Mouse (Mus musculus): Measurements from ENCODE around the gene Furin. TPM values are rescaled to one million over a fixed set of nuclear protein-coding genes. Genes with fewer than 3 reads are reported as not detected.

Gene Furin
- polyA plus RNA-seq, 1 experiment from 2014 or later, result 11.0 TPM

- Histone ChIP-seq H3K9me3 (no peaks in the 10 kb centered on the region), H3K27ac (peak overlapping the region; percentile 92), H3K9ac (peak overlapping the region; percentile 87), H3K4me3 (peak overlapping the region; percentile 88; the same call in 1 of the 2 replicates), H3K27me3 (no peaks in the 10 kb centered on the region), H3K4me2 (peak overlapping the region; percentile 77), H3K36me3 (peaks cover 41% of the 10 kb centered on the region), H3K4me1 (peaks cover 24% of the 10 kb centered on the region)
- no peak for ATAC-seq (ENCODE audit: insufficient number of reproducible peaks, insufficient read depth, low FRiP score, low TSS enrichment, low read depth)
- 55% methylated on average over 5 of the region's 5 CpGs for WGBS
Measured at GRCm38 (mm10) chr7:80369461-80369860, 35.8 kb downstream of the Furin start.

DNA sequence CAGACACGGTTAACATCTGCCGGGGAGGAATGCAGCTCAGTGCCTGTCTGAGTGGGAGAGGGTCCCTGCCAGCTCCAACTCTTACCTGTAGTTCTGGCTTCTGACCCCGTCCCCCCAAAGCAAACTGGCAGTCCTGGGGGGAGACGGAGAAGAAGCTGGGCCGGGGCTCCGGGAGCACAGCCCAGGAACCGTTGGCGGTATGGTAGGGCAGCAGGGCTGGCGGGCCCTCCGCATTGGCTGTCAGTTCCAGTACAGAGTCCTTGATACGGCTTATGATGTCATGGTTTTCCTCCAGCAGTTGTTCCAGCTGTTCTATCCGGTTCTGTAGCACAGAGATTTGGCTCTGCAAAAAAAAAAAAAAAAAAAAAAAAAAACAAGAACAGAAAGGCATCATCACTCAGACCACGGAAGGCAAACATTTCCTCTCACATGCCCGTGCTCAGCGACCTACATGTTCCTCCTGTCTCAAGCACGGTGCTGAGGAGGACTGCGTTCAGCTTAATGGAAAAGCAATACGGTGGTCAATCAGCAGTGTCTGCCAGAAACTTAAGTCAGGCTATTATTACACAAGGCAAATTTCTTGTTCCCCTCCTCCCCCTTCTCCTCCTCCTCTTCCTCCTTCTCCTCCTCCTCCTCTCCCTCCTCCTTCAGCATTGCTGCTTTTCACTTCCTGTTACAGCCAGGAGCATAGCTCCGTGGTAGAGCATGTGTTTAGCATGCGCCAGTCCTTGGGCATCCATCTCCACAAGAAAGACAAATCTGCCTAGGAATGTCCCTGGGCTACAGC is 36.4 kb downstream of the Furin start:
- H3K36me3 ChIP-seq, result peaks cover 47% of the 10 kb centered on the region
- WGBS, result 73% methylated on average over 20 of the region's 20 CpGs
- H3K4me2 ChIP-seq, result peak overlapping the region; percentile 77
- H3K4me1 ChIP-seq, result peaks cover 24% of the 10 kb centered on the region
- H3K9ac ChIP-seq, result peak overlapping the region; percentile 87; the same call in 1 of the 2 replicates
- no peak for ATAC-seq (ENCODE audit: insufficient number of reproducible peaks, insufficient read depth, low FRiP score, low TSS enrichment, low read depth)
- H3K9me3 ChIP-seq, result no peaks in the 10 kb centered on the region
- H3K27ac ChIP-seq, result peak overlapping the region; percentile 92; the same call in 1 of the 2 replicates
- H3K27me3 ChIP-seq, result no peaks in the 10 kb centered on the region
- peak overlapping the region; percentile 88; the same call in 1 of the 2 replicates for H3K4me3 ChIP-seq

GRCm38 (mm10) chr7:80368009-80368408 is 37.2 kb downstream of the Furin start:
- peaks cover 24% of the 10 kb centered on the region for H3K4me1 ChIP-seq
- no peak for ATAC-seq (ENCODE audit: insufficient number of reproducible peaks, insufficient read depth, low FRiP score, low TSS enrichment, low read depth)
- no peak overlapping the region for H3K4me3 ChIP-seq
- peaks cover 55% of the 10 kb centered on the region for H3K36me3 ChIP-seq
- H3K4me2 ChIP-seq, result no peak overlapping the region
- H3K27me3 ChIP-seq, result no peaks in the 10 kb centered on the region
- H3K9ac ChIP-seq, result no peak overlapping the region
- no peaks in the 10 kb centered on the region for H3K9me3 ChIP-seq
- H3K27ac ChIP-seq, result no peak overlapping the region
- 90% methylated on average over 9 of the region's 9 CpGs for WGBS

- Histone ChIP-seq H3K36me3 (peaks cover 63% of the 10 kb centered on the region), H3K27ac (no peak overlapping the region), H3K27me3 (no peaks in the 10 kb centered on the region), H3K9ac (no peak overlapping the region), H3K4me2 (no peak overlapping the region), H3K4me1 (peaks cover 24% of the 10 kb centered on the region), H3K9me3 (no peaks in the 10 kb centered on the region), H3K4me3 (no peak overlapping the region)
- 97% methylated on average over 7 of the region's 7 CpGs for WGBS
- ATAC-seq (ENCODE audit: insufficient number of reproducible peaks, insufficient read depth, low FRiP score, low TSS enrichment, low read depth), result no peak
Measured at GRCm38 (mm10) chr7:80367232-80367631, 38.0 kb downstream of the Furin start.

DNA sequence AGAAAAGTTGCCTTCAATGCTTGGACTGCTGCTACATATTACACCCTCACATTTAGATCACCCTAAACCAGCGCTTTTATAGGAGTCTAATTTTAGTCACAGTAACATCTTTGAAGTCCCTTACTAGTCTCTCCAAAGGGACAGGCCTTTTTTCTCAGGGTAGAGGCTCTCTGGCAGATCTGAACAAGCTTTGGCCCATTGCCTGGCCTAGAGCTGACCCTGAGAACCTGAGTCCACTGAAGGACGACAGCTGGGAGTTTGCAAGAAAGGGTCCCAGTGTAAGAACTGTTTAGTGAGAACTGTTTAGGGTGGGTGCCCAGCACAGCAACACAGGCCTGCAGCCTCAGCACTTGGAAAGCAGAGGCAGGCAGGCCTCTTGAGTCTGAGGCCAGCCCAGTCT is 39.5 kb downstream of the Furin start:
- Histone ChIP-seq H3K4me3 (no peak overlapping the region), H3K27ac (no peak overlapping the region), H3K4me2 (no peak overlapping the region), H3K27me3 (no peaks in the 10 kb centered on the region), H3K36me3 (peaks cover 78% of the 10 kb centered on the region), H3K9me3 (no peaks in the 10 kb centered on the region), H3K4me1 (peaks cover 20% of the 10 kb centered on the region), H3K9ac (no peak overlapping the region)
- 83% methylated on average over 2 of the region's 2 CpGs for WGBS
- ATAC-seq (ENCODE audit: insufficient number of reproducible peaks, insufficient read depth, low FRiP score, low TSS enrichment, low read depth), result no peak

GRCm38 (mm10) chr7:80360435-80360834 is 44.8 kb downstream of the Furin start:
- Histone ChIP-seq H3K9me3 (no peaks in the 10 kb centered on the region), H3K4me1 (no peaks in the 10 kb centered on the region), H3K27me3 (no peaks in the 10 kb centered on the region), H3K36me3 (peaks cover 99% of the 10 kb centered on the region), H3K9ac (no peak overlapping the region), H3K4me3 (no peak overlapping the region), H3K4me2 (no peak overlapping the region), H3K27ac (no peak overlapping the region)
- no peak for ATAC-seq (ENCODE audit: insufficient number of reproducible peaks, insufficient read depth, low FRiP score, low TSS enrichment, low read depth)
- 79% methylated on average over 3 of the region's 3 CpGs for WGBS

- Histone ChIP-seq H3K9ac (no peak overlapping the region), H3K9me3 (no peaks in the 10 kb centered on the region), H3K27me3 (no peaks in the 10 kb centered on the region), H3K27ac (no peak overlapping the region), H3K36me3 (peaks cover 94% of the 10 kb centered on the region), H3K4me3 (no peak overlapping the region), H3K4me2 (no peak overlapping the region), H3K4me1 (no peaks in the 10 kb centered on the region)
- 77% methylated on average over 4 of the region's 4 CpGs for WGBS
- no peak for ATAC-seq (ENCODE audit: insufficient number of reproducible peaks, insufficient read depth, low FRiP score, low TSS enrichment, low read depth)
Measured at GRCm38 (mm10) chr7:80358039-80358438, 47.2 kb downstream of the Furin start.

GRCm38 (mm10) chr7:80357156-80357555 is 48.1 kb downstream of the Furin start:
- Histone ChIP-seq H3K9ac (no peak overlapping the region), H3K4me3 (no peak overlapping the region), H3K36me3 (peaks cover 94% of the 10 kb centered on the region), H3K27ac (peak overlapping the region; percentile 39; the same call in 1 of the 2 replicates), H3K4me2 (no peak overlapping the region), H3K27me3 (no peaks in the 10 kb centered on the region), H3K9me3 (no peaks in the 10 kb centered on the region), H3K4me1 (no peaks in the 10 kb centered on the region)
- 29% methylated on average over 8 of the region's 8 CpGs for WGBS
- no peak for ATAC-seq (ENCODE audit: insufficient number of reproducible peaks, insufficient read depth, low FRiP score, low TSS enrichment, low read depth)

DNA sequence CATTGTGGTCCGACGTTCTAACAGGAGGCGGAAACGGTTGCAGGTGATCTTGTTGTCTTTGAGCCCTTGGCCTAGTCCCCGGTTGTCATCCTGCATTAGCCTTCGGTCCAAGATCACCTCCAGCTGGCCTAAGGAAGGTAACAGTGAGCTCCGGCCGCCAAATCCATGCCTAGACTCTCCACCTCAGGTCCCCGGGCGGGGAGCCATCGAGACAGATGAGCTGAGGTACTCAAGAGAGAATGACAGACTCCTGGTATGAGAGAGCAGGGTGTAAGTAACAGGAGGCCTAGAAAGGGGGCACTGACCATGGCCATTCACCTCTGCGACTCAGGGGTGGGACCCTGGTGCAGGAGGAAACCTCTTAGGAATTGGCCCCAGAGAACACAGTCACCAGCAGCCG is 48.9 kb downstream of the Furin start:
- Histone ChIP-seq H3K9ac (no peak overlapping the region), H3K4me1 (no peaks in the 10 kb centered on the region), H3K36me3 (peaks cover 93% of the 10 kb centered on the region), H3K4me2 (no peak overlapping the region), H3K4me3 (no peak overlapping the region), H3K27me3 (no peaks in the 10 kb centered on the region), H3K9me3 (no peaks in the 10 kb centered on the region), H3K27ac (no peak overlapping the region)
- WGBS, result 73% methylated on average over 13 of the region's 13 CpGs
- ATAC-seq (ENCODE audit: insufficient number of reproducible peaks, insufficient read depth, low FRiP score, low TSS enrichment, low read depth), result no peak

DNA sequence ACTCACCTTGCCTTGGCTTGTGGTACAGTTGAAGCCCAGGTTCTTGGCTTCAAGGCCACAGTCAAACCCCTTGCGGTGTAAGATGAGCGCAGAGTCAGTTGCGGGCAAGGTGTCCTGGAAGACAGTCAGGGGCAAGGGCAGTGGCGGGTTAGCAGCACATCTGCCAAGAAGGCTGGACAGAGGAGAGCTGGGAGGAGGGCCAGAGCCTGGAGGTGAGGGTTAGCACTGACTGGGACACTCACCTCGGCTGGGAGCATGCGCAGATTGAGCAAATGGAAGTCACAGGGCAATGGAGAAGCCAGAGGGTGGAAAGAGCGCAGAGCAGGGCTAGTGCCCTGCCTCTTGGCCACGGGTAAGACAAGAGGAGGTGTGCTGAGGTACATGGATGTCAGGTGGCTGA is 52.3 kb downstream of the Furin start:
- no peak overlapping the region for H3K9ac ChIP-seq
- H3K9me3 ChIP-seq, result no peaks in the 10 kb centered on the region
- peaks cover 73% of the 10 kb centered on the region for H3K36me3 ChIP-seq
- no peak for ATAC-seq (ENCODE audit: insufficient number of reproducible peaks, insufficient read depth, low FRiP score, low TSS enrichment, low read depth)
- no peak overlapping the region for H3K27ac ChIP-seq
- H3K27me3 ChIP-seq, result no peaks in the 10 kb centered on the region
- 88% methylated on average over 8 of the region's 8 CpGs for WGBS
- no peak overlapping the region for H3K4me2 ChIP-seq
- H3K4me1 ChIP-seq, result peaks cover 4% of the 10 kb centered on the region; the same call in 1 of the 2 replicates
- no peak overlapping the region for H3K4me3 ChIP-seq

GRCm38 (mm10) chr7:80350808-80351207 is 54.4 kb downstream of the Furin start:
- H3K27me3 ChIP-seq, result no peaks in the 10 kb centered on the region
- H3K4me2 ChIP-seq, result no peak overlapping the region
- H3K9me3 ChIP-seq, result 0 out of 2 replicates have a peak, but pooled peaks cover 3% of the 10 kb centered on the region
- H3K4me1 ChIP-seq, result peaks cover 5% of the 10 kb centered on the region; the same call in 1 of the 2 replicates
- 80% methylated on average over 2 of the region's 2 CpGs for WGBS
- ATAC-seq (ENCODE audit: insufficient number of reproducible peaks, insufficient read depth, low FRiP score, low TSS enrichment, low read depth), result no peak
- no peak overlapping the region for H3K4me3 ChIP-seq
- H3K9ac ChIP-seq, result no peak overlapping the region
- no peak overlapping the region for H3K27ac ChIP-seq
- H3K36me3 ChIP-seq, result peaks cover 54% of the 10 kb centered on the region

Measured in embryonic facial prominence, embryonic 13.5 days (tissue).